Mouse (Mus musculus) heart, postnatal 0 days (tissue): ENCODE measurements at regions not wholly inside any gene's neighbourhood (a gene's known extent, or its start where the extent isn't known, plus 50 kb on each side); places are given as distances from the start of the nearest gene placed in this dataset.

Experiments used
- ATAC-seq: fragments of 200-750 bp; cut with Nextera tagmentation; 2 replicates; pipeline ENCODE4 v1.8.0; 2017; ENCODE audit warnings: low read depth, moderate number of reproducible peaks, moderate library complexity; ENCODE audit not compliant: insufficient read depth
- DNase-seq: peaks from one replicate; pipeline ENCODE4 v3.0.0-alpha.2; 2016; ENCODE audit warnings: low spot score
- H3K27ac ChIP-seq: fragments of 300-500 bp; sonication (generic); 2 replicates; pipeline ENCODE4 v1.5.1; 2014; ENCODE audit warnings: low read depth, mild to moderate bottlenecking
- H3K27me3 ChIP-seq: fragments of 300-500 bp; sonication (generic); 2 replicates; pipeline ENCODE4 v1.6.1; 2014; ENCODE audit warnings: low read length, mixed read lengths; ENCODE audit not compliant: control insufficient read depth, insufficient read depth
- H3K36me3 ChIP-seq: fragments of 300-500 bp; sonication (generic); replicated peaks from 2 replicates; pipeline ENCODE4 v1.6.1; 2014; ENCODE audit warnings: low read length, mixed read lengths; ENCODE audit not compliant: control insufficient read depth, insufficient read depth
- H3K4me1 ChIP-seq: fragments of 300-500 bp; sonication (generic); 2 replicates; pipeline ENCODE4 v1.6.1; 2014; ENCODE audit warnings: antibody characterized with exemption; ENCODE audit not compliant: control insufficient read depth, insufficient read depth
- H3K4me2 ChIP-seq: fragments of 300-500 bp; sonication (generic); 2 replicates; pipeline ENCODE4 v1.6.1; 2014; ENCODE audit warnings: low read depth, mild to moderate bottlenecking, low read length, moderate library complexity
- H3K4me3 ChIP-seq: fragments of 300-500 bp; sonication (generic); 2 replicates; pipeline ENCODE4 v1.5.1; 2014; ENCODE audit warnings: low read depth, low read length
- H3K9ac ChIP-seq: fragments of 300-500 bp; sonication (generic); replicated peaks from 2 replicates; pipeline ENCODE4 v1.6.1; 2014; ENCODE audit warnings: low read depth, low read length, mixed read lengths
- H3K9me3 ChIP-seq: fragments of 300-500 bp; sonication (generic); replicated peaks from 2 replicates; pipeline ENCODE4 v1.6.1; 2016; ENCODE audit warnings: low read length; ENCODE audit not compliant: control insufficient read depth
- CTCF ChIP-seq: IDR thresholded peaks from 2 replicates; pipeline ENCODE4 v1.5.1; 2016; ENCODE audit warnings: antibody characterized with exemption, control low read depth, low read depth
- EP300 ChIP-seq: IDR thresholded peaks from 2 replicates; pipeline ENCODE4 v1.6.1; 2016; ENCODE audit warnings: antibody characterized with exemption, low read depth
- WGBS: fragments of 180-500 bp; shearing (Covaris S2); extraction: QIAGEN DNeasy Blood & Tissue Kit; methylation state at CpG from one replicate; pipeline ENCODE4 v1.1.7; 2014; 5-methylcytosine and 5-hydroxymethylcytosine counted together

- Histone ChIP-seq H3K4me1 (no peaks in the 10 kb centered on the region), H3K36me3 (no peaks in the 10 kb centered on the region), H3K27ac (no peak overlapping the region), H3K4me2 (no peak overlapping the region), H3K27me3 (no peaks in the 10 kb centered on the region), H3K4me3 (no peak overlapping the region), H3K9ac (no peak overlapping the region), H3K9me3 (peaks cover 4% of the 10 kb centered on the region; the same call in 1 of the 2 replicates)
- ATAC-seq (no peak), DNase-seq (no peak)
- no peak for TF ChIP-seq EP300
- TF ChIP-seq CTCF = no peak
Measured at GRCm38 (mm10) chr4:40400089-40400488, 71.9 kb upstream of the Tmem215 start.

- no peaks in the 10 kb centered on the region for H3K9me3 ChIP-seq
- no peak overlapping the region for H3K4me3 ChIP-seq
- H3K9ac ChIP-seq = no peak overlapping the region
- 84% methylated on average over 1 of the region's 1 CpGs for WGBS
- no peak for TF ChIP-seq CTCF
- no peak for TF ChIP-seq EP300
- H3K27me3 ChIP-seq = no peaks in the 10 kb centered on the region
- no peaks in the 10 kb centered on the region for H3K4me1 ChIP-seq
- DNase-seq = no peak
- H3K4me2 ChIP-seq = no peak overlapping the region
- H3K36me3 ChIP-seq = no peaks in the 10 kb centered on the region
- no peak overlapping the region for H3K27ac ChIP-seq
- ATAC-seq = no peak
Measured at GRCm38 (mm10) chr4:40390183-40390582, 81.8 kb upstream of the Tmem215 start.

DNA sequence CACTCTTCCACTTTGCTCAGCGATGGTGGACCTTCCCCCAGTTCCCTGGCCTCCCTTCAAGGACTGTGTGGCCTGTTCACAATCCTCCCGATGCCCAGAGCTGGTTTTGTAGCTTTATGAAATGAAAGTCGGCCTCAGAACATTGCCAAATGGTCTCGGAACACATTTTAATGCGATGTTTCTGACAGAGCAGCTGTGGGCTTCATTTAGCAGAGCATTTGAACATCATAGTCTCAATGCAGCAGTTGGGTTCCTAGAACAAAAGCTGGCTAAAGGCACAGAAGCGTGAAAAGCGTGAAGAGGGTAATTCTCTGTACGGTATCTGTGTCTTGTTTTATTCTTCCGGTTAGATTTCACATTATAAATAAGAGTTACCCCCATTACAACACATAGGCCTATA, 86.7 kb upstream of the Tmem215 start:
- Histone ChIP-seq H3K9me3 (no peaks in the 10 kb centered on the region), H3K4me2 (no peak overlapping the region), H3K27me3 (no peaks in the 10 kb centered on the region), H3K4me3 (no peak overlapping the region), H3K36me3 (no peaks in the 10 kb centered on the region), H3K9ac (no peak overlapping the region), H3K4me1 (no peaks in the 10 kb centered on the region), H3K27ac (no peak overlapping the region)
- DNase-seq (no peak), ATAC-seq (no peak)
- TF ChIP-seq EP300 = no peak
- no peak for TF ChIP-seq CTCF
- WGBS = 90% methylated on average over 9 of the region's 9 CpGs

DNA sequence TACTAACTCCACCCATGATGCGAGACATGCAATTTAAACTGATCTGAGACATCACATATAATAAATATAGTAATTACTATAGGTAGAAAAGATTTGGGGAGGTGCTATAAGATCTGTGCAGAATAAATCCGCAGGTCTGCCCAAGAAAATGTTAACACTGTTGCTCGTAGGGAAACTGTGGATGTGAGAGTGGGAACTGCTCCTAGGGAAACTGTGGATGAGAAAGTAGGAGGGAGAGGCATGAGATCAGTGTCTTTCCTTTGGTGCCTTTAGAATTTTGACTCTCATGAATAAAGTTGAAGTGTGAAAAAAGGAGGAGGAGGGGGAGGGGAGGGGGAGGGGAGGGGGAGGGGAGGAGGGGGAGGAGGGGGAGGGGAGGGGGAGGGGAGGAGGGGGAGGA, 87.3 kb upstream of the Tmem215 start:
- 78% methylated on average over 3 of the region's 3 CpGs for WGBS
- ATAC-seq = no peak
- no peak for DNase-seq
- H3K4me2 ChIP-seq = no peak overlapping the region
- H3K36me3 ChIP-seq = no peaks in the 10 kb centered on the region
- no peaks in the 10 kb centered on the region for H3K4me1 ChIP-seq
- no peak overlapping the region for H3K27ac ChIP-seq
- no peak overlapping the region for H3K4me3 ChIP-seq
- H3K9ac ChIP-seq = no peak overlapping the region
- H3K27me3 ChIP-seq = no peaks in the 10 kb centered on the region
- H3K9me3 ChIP-seq = no peaks in the 10 kb centered on the region
- TF ChIP-seq CTCF (no peak), EP300 (no peak)

DNA sequence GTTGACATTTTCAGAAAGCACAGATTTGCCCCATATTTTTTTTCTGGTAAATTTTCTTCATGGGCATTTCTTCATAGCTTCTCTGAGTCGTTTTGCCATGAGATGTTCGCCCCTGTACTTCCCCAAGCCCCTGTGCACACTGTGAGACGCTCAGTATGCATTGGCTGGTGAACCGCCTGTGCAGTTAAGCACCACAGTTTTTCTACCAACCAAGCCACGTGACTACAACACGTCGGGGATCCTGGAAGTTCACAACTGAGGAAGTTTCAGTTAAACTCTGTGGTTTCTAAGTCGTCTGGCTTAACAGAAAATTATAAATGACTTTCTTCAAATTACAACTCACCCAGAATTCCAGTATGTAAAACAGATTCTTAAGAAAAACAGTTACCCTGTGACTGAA, 91.7 kb upstream of the Tmem215 start:
- no peaks in the 10 kb centered on the region for H3K27me3 ChIP-seq
- no peak for ATAC-seq
- H3K4me2 ChIP-seq = no peak overlapping the region
- WGBS = 73% methylated on average over 8 of the region's 8 CpGs
- H3K4me3 ChIP-seq = no peak overlapping the region
- no peaks in the 10 kb centered on the region for H3K4me1 ChIP-seq
- no peaks in the 10 kb centered on the region for H3K36me3 ChIP-seq
- H3K9me3 ChIP-seq = no peaks in the 10 kb centered on the region
- no peak overlapping the region for H3K27ac ChIP-seq
- no peak for DNase-seq
- TF ChIP-seq EP300 (no peak), CTCF (no peak)
- H3K9ac ChIP-seq = no peak overlapping the region

DNA sequence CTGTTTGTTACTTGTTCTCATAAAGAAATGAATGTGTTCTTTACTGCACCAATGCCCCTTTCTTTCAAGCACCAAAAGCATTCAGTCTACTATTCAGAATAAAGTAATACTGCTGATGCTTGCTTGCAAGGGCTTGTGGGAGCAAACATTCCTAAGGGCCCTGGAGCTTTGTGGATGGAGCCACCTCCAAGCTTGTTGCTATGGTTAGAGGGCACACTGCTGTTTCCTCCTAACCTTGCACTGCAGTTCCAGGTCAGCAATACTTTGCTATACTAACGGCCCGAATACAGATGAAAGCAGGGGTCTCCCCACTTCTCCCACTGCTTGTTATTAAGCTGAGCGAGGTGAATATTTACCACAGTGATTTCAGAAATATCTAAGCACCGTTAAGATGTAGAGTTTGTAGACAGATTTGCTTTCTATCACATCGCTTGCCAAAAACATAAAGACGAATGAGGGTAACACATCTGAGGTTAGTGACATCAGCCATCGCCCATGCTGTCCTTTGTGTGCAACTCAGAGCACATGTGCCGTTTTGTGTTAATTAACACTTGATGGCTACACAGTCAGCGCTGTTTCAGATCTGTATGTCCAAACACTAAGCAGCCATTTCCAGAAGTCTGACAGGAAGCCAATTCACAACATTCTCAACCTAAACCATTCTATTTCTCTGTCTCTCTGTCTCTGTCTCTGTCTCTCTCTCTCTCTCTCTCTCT, 96.4 kb upstream of the Ndufb6 start:
- H3K9ac ChIP-seq = no peak overlapping the region
- no peak for ATAC-seq
- 78% methylated on average over 9 of the region's 9 CpGs for WGBS
- H3K4me1 ChIP-seq = no peaks in the 10 kb centered on the region
- no peak for DNase-seq
- no peaks in the 10 kb centered on the region for H3K27me3 ChIP-seq
- H3K9me3 ChIP-seq = no peaks in the 10 kb centered on the region
- H3K27ac ChIP-seq = no peak overlapping the region
- no peak overlapping the region for H3K4me2 ChIP-seq
- no peak overlapping the region for H3K4me3 ChIP-seq
- TF ChIP-seq EP300 (no peak), CTCF (no peak)
- H3K36me3 ChIP-seq = no peaks in the 10 kb centered on the region
